Mouse (Mus musculus) spleen, adult 2 months (tissue): Measurements from ENCODE around the gene Dclk1.

Source experiments
- CTCF ChIP-seq: fragments of 200-500 bp; IDR thresholded peaks from 2 replicates; pipeline ENCODE4 v1.5.1; 2011; ENCODE audit warnings: mild to moderate bottlenecking, inconsistent platforms; ENCODE audit not compliant: insufficient read depth, insufficient read length, insufficient replicate concordance; ENCODE audit errors: extremely low read depth
- POLR2A ChIP-seq: fragments of 200-500 bp; IDR thresholded peaks from 2 replicates; pipeline ENCODE4 v1.6.1; 2011; ENCODE audit warnings: low read depth, low read length, inconsistent platforms

DNA sequence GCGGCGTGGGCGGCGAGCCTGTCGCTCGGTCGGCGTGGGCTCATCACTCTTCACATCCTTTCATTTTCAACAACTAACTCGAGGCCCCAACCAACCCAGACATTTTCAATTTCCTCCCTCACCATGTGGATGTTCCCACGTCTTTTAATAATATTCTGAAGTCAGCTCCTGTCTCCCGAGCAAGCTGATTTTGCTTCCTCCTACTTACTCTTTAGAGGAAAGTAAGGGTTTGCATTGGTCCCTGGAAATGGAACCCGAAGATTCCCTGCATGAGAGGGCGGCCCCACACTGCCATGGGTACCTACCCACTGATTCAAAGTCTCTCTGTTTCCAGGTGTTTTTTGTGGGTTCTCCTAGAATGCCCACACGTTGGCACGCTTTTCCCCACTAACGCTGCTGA, 300.8 kb downstream of the Dclk1 start:
- TF ChIP-seq CTCF = no peak
- TF ChIP-seq POLR2A = no peak
